Mouse (Mus musculus) layer of hippocampus, adult 11-12 months (tissue): ENCODE measurements around the gene Ccar1.
A peak's percentile ranks its signal among the peaks of the same experiment; 100 is the strongest.
"Not testable (repeated sequence)": the region's sequence is repeated elsewhere in the genome, so short reads cannot be mapped to it uniquely, and the experiment has no call there.

ENCODE experiments used
- DNase-seq: peaks from one replicate; pipeline ENCODE4 v3.0.0; 2022; ENCODE audit warnings: low spot score

The Ccar1 gene

DNA sequence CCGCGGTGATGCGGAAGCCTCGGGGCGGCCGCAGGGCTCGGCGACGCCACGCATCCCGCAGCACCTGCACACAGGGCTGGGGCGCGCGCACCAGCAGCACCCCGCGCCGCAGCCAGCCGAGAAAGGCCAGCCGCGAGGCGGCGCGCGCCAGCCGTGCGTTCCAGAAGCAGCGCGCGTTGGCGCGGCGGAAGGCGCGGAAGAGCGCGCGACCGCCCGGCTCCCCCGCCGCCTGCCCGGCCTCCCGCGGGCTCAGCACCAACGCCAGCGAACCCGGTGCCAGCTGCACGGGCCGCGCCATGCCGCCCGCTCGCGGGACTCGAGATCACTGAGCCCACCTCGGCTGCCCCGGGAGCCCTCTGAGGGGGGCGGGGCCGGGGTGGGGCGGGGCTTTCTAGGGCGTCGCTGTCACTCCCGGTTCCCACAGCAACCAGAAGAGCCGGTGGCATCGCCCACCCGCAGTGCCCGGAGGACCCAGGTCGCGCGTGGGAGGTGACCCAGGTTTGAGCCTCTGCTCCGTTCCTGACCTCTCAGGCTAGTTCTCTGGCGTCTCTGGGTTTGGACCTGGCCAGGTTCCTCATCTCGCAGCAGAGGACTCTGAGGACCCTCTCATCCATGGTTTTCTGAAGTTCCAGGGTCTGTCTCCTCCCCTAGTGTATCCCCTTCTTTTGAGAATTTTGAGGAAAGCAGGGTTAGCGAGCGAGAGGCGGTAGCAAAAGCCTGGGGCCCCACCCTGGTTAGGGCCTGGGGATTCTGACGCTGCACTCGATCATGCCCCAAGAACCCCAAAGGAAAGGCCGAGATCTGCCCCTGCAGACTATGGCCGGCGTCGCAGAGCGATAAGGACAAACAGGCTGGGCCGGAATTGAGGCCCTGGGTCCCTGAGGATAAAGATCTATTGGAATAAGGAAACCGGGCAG lies 66.1 kb downstream of the Ccar1 start, which contains the start of gene Stox1:
Gene Stox1 (minus strand): TSS at position 358 of the 917 bp plus-strand sequence.
- peak; percentile 54 for DNase-seq

DNA sequence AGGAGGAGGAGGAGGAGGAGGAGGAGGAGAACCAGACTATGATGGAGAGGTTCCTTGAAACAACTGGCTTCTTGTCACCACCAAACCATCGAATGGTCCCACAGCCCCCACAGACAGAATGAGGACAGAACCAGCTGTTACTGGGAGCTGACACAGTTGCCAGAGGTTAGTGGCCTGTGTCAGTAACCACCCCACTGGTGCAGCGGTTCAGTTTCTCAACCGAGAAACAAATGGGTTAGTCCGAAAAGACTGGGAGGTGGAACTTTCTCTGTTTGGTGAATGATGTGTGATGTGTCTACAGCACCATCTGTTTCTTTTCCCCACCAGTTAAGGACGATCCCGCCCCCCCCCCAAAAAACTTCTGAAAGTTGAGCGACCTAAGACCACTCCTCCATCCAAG lies 67.2 kb downstream of the Ccar1 start:
- no peak for DNase-seq

DNA sequence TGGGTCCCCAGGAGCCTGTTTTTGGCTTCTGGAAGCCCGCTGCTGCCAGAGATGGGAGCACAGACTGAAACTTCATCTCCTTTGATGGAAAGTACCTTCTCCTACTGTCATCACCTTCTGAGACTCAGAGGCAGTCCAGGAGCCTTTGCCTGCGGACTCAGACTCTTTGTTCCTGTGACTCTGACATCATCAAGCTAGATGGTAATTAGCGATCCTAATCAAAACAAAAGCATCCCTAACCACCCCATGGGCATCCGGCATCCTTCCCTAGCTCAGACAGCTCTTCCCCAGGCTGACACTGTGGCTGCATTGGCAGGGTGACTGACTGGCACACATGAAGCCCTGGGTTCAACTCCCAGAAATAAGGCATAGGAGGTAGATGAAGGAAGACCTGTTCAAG lies 69.4 kb downstream of the Ccar1 start:
- DNase-seq: no peak

DNA sequence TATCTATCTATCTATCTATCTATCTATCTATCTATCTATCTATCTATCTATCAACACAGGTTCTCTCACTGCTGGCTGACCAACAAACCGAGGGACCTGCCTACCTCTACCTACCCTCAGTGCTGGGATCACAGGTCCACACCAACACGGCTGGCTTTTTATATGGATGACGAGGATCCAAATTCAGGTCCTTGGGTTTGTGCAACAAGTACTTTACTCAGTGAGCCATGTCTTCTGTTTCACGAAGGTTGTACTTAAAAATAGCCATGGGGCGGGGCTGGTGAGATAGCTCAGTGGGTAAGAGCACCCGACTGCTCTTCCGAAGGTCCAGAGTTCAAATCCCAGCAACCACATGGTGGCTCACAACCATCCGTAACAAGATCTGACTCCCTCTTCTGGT lies 71.5 kb downstream of the Ccar1 start:
- DNase-seq: not testable (repeated sequence)

DNA sequence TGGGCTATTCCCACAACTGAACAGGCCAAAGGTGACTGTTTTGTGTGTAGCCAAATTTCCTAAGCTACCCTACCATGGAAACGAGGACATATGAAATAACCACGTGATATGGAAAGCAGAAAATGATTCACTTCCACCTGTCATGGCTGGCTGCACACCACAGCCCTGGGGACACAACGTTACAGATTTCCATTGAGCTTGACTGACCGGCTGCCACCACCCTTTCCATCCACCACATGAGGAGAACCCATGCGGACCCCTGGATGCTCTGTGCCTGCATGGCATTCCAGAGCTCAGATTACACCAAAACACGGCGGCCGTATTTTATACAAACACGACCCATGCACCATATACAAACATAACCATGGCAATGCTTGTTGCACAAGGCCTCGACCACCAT lies 78.6 kb downstream of the Ccar1 start:
- no peak for DNase-seq

DNA sequence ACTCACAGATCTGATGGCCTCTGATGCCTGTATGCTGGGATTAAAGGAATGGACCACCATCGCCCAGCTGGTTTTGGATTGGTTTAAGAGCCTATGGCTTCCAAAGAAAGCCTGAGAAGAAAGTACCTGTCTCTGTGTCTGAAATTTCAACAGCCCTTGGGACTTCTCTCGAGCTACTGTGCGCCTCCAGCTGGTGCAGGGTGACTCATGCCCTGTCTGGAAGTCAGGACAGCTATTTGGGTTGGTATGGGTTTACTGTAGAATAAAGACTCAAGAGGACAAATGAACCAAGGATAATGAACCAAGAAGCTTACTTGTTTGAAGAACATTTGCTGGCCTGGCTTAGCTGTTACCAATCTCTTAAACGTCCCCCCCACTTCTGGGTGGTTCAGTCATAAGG lies 88.5 kb downstream of the Ccar1 start:
- no peak for DNase-seq

DNA sequence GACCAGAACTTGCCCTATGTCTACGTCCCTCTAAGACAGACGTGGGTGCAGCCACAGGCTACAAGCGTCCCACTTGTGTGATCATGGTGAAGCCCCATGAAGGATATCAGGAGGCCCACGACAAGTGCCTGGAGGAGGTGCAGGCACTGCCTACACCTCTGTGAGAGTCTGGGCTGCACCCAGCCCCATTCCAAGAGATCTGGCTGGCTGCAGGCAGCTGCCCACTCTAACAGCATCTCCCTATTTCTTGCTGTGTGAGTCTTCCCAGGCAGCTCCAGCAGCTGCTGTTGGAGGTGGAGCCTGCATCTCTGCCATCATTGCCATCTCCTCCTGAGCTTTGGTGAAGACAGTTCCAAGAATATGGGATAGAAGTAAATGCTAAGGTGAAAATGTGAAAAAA lies 89.7 kb downstream of the Ccar1 start:
- no peak for DNase-seq
